Mouse (Mus musculus) intestine, embryonic 15.5 days (tissue): ENCODE results near the gene Atxn7. TPM values are rescaled to one million over a fixed set of nuclear protein-coding genes. Genes with fewer than 3 reads are reported as not detected.
"Not testable (repeated sequence)": the region's sequence is repeated elsewhere in the genome, so short reads cannot be mapped to it uniquely, and the experiment has no call there.

Experiments
- ATAC-seq: fragments of 200-750 bp; cut with Nextera tagmentation; 2 replicates; pipeline ENCODE4 v1.8.0; 2017; ENCODE audit warnings: moderate TSS enrichment, moderate library complexity
- H3K27ac ChIP-seq: fragments of 300-500 bp; sonication (generic); 2 replicates; pipeline ENCODE4 v1.5.1; 2015; ENCODE audit warnings: mild to moderate bottlenecking, inconsistent platforms
- H3K27me3 ChIP-seq: fragments of 300-500 bp; sonication (generic); replicated peaks from 2 replicates; pipeline ENCODE4 v1.6.1; 2015; ENCODE audit warnings: inconsistent platforms
- H3K36me3 ChIP-seq: fragments of 300-500 bp; sonication (generic); 2 replicates; pipeline ENCODE4 v1.6.1; 2015; ENCODE audit warnings: inconsistent platforms
- H3K4me1 ChIP-seq: fragments of 300-500 bp; sonication (generic); replicated peaks from 2 replicates; pipeline ENCODE4 v1.6.1; 2015; ENCODE audit warnings: inconsistent platforms
- H3K4me2 ChIP-seq: fragments of 300-500 bp; sonication (generic); replicated peaks from 2 replicates; pipeline ENCODE4 v1.6.1; 2015; ENCODE audit warnings: mild to moderate bottlenecking, inconsistent platforms
- H3K4me3 ChIP-seq: fragments of 300-500 bp; sonication (generic); replicated peaks from 2 replicates; pipeline ENCODE4 v1.5.1; 2015; ENCODE audit warnings: inconsistent platforms
- H3K9ac ChIP-seq: fragments of 300-500 bp; sonication (generic); 2 replicates; pipeline ENCODE4 v1.6.1; 2015; ENCODE audit warnings: inconsistent platforms
- H3K9me3 ChIP-seq: fragments of 300-500 bp; sonication (generic); 2 replicates; pipeline ENCODE4 v1.6.1; 2016; ENCODE audit warnings: inconsistent platforms
- WGBS: fragments of 180-500 bp; shearing (Covaris S2); methylation state at CpG from one replicate; pipeline ENCODE4 v1.1.7; 2015; 5-methylcytosine and 5-hydroxymethylcytosine counted together
- polyA plus RNA-seq: library from polyadenylated mRNA; unstranded; fragments of >200 nt; fragmentation: Nextera tagmentation; extraction: Ambion mirVana; gene quantifications from 2 replicates; pipeline ENCODE4 v1.2.1, GENCODE M21; 2015

Gene Atxn7
- polyA plus RNA-seq: 3.6 and 4.2 TPM in 2 replicates

DNA sequence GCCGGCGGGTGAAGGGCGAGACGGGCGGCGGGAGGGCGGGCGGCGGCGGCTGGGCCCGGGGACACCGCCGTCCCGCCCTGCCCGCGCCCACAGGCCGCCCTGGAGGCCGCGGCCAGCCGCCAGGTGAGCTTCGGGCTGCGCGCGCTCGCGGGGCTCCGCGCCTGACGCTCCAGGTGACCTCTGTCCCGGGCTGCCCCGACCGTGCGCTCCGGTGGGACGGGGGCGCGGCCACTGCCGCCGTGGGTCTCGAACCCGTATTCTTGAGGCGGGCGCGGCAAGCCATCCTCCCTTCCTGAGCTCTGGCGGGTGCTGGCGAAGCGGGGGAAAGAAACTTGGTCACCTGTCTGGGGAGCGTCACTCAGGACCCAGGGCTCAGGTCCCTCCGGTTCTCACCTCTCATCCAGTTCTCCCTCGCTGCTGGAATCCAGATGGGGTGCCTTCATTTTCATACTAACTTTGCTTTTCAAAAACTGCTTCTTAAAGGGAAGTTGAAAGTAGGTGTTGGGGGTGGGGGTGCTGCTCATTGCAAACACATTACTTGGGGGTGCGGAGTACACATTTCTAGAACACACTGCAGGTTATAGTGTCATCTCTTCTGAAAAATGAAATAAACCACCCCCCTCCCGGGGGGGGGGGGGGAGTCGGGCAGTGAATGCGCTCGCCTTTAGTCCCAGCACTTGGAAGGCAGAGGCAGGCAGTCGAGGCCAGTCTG lies at the start of gene Atxn7, which contains the start of gene Thoc7:
Gene Atxn7, plus strand, starts transcription at position 40 of the 712 bp plus-strand sequence.
Gene Thoc7, minus strand, starts transcription at position 452 of the 712 bp plus-strand sequence.
- Histone ChIP-seq H3K36me3 (no peaks in the 10 kb centered on the region), H3K27ac (peak within 1 kb of the TSS; percentile 93), H3K4me1 (peaks cover 6% of the 10 kb centered on the region; the same call in 1 of the 2 replicates), H3K9ac (peak within 1 kb of the TSS; percentile 96), H3K9me3 (no peaks in the 10 kb centered on the region), H3K4me2 (peak within 1 kb of the TSS; percentile 69), H3K27me3 (no peaks in the 10 kb centered on the region), H3K4me3 (peak within 1 kb of the TSS; percentile 92)
- peak; percentile 87 for ATAC-seq
- WGBS: 2% methylated on average over 36 of the region's 56 CpGs

DNA sequence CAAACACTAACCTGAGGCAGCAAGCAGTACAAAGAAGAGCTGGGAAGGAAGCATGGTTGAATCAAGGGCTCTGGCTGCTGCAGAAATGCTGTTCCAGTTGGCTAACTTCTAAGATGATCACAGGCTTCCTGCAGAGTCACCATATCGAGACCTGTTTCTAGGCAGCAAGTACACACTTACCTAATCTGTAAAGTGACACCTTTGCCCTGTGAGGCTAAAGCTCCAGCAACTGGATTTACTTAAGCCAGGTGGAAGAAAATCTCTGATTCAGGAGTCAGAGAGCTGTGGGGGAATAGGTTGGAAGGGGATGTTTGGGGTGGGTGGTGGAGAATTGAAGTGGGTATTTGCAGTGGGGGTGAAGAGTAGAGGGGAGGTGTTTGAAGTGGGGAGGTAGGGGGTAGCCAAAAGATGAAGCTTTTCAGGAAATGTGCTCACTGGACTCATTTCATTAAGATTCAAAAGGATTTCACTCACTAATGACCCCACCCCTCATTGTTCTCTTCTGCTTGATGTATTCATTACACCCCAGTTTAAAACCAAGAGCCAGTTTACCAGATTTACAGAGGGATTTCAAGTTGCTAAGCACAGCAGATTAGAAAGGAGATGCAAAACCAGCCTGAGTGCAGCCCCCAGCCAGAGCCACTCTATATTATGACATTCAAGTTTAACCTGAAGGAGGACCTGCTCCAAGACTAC lies 46.7 kb upstream of the Atxn7 start, which contains the start of gene Gm281:
Gene Gm281, minus strand, starts transcription at position 92 of the 696 bp plus-strand sequence.
- Histone ChIP-seq H3K4me1 (no peaks in the 10 kb centered on the region), H3K4me3 (no peak within 1 kb of the TSS), H3K27ac (no peak within 1 kb of the TSS), H3K9me3 (no peaks in the 10 kb centered on the region), H3K9ac (no peak within 1 kb of the TSS), H3K27me3 (no peaks in the 10 kb centered on the region), H3K36me3 (no peaks in the 10 kb centered on the region), H3K4me2 (no peak within 1 kb of the TSS)
- no peak for ATAC-seq
- WGBS: 54% methylated on average over 1 of the region's 1 CpGs

- no peaks in the 10 kb centered on the region for H3K27me3 ChIP-seq
These were observed 46.0 kb upstream of the Atxn7 start for GRCm38 (mm10) chr14:13915207-13915606.

DNA sequence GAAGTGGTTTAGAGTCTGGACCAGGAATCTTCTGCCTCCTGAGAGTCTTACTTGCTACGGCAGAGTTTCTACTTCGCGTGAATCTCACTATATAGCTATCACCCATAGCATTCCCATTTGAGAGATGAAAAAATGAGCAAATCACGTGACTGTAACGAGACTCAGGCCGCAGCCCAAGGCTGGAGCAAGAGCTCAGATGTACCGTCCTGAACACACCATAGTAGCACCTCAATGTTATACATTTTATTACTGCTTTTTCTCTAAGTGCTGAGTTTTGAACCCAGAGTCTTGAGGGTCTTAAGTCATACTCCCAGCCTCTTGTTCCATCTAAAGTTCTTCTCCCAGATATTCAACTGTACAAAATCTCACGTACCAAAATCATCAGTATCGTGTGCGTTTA lies 44.0 kb upstream of the Atxn7 start:
- Histone ChIP-seq H3K36me3 (no peaks in the 10 kb centered on the region), H3K4me1 (no peaks in the 10 kb centered on the region), H3K9ac (no peak overlapping the region), H3K27ac (no peak overlapping the region), H3K4me3 (no peak overlapping the region), H3K27me3 (no peaks in the 10 kb centered on the region), H3K4me2 (no peak overlapping the region), H3K9me3 (no peaks in the 10 kb centered on the region)
- WGBS: 87% methylated on average over 10 of the region's 10 CpGs
- no peak for ATAC-seq

More at GRCm38 (mm10) chr14:13915207-13915606, 46.0 kb upstream of the Atxn7 start:
- Histone ChIP-seq H3K36me3 (no peaks in the 10 kb centered on the region), H3K9me3 (no peaks in the 10 kb centered on the region), H3K4me1 (no peaks in the 10 kb centered on the region), H3K9ac (no peak overlapping the region), H3K27ac (no peak overlapping the region), H3K4me2 (no peak overlapping the region), H3K4me3 (no peak overlapping the region)
- peak; percentile 64 for ATAC-seq
- WGBS: 59% methylated on average over 4 of the region's 4 CpGs

DNA sequence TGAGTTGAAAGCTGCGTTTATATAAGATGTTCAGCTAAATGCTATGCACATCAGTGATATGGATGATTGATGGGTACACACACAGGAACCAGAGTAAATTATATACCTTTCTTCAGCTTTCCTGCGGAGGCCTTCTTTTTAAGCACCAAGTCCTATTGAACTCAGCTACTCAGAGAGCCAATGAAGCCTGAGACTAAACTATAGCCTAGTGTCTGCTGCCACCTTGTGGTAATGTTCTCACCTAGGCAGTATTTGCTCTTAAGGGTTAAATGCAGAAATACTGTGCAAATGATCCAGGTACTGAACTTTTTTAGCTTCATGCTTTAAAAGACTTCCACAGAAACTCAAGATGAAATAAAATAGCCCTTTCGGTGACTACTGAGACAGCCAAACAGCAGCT lies 43.6 kb upstream of the Atxn7 start:
- no peak overlapping the region for H3K9ac ChIP-seq
- 37% methylated on average over 3 of the region's 3 CpGs for WGBS
- H3K9me3 ChIP-seq: no peaks in the 10 kb centered on the region
- no peaks in the 10 kb centered on the region for H3K36me3 ChIP-seq
- no peaks in the 10 kb centered on the region for H3K27me3 ChIP-seq
- H3K27ac ChIP-seq: no peak overlapping the region
- H3K4me1 ChIP-seq: no peaks in the 10 kb centered on the region
- H3K4me2 ChIP-seq: no peak overlapping the region
- H3K4me3 ChIP-seq: no peak overlapping the region
- ATAC-seq: peak; percentile 65

GRCm38 (mm10) chr14:13933290-13934051 lies 27.8 kb upstream of the Atxn7 start:
- H3K9ac ChIP-seq: peak overlapping the region; percentile 32
- H3K4me3 ChIP-seq: peak overlapping the region; percentile 27
- WGBS: 36% methylated on average over 31 of the region's 31 CpGs
- H3K36me3 ChIP-seq: no peaks in the 10 kb centered on the region
- no peak overlapping the region for H3K27ac ChIP-seq
- ATAC-seq: peak; percentile 65
- no peaks in the 10 kb centered on the region for H3K27me3 ChIP-seq
- H3K4me1 ChIP-seq: no peaks in the 10 kb centered on the region; the same call in 1 of the 2 replicates
- H3K4me2 ChIP-seq: peak overlapping the region; percentile 72
- no peaks in the 10 kb centered on the region for H3K9me3 ChIP-seq

DNA sequence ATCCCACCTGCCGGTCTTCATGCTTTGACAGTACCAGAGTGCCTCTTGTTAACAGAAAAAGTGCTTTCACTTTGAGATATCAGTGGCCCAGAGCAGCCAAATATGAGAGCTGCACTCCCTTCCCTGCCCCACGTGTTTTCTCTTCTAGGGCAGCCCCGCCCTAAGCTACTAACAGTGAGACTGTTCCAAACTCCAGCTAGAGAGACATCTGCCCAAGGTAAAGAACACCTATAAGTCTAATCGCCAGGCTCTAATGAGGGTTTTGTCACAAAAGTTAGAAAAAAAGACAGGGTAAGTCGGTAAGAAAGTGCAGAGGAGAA lies 27.2 kb upstream of the Atxn7 start:
- H3K27ac ChIP-seq: no peak overlapping the region
- peak overlapping the region; percentile 72 for H3K4me2 ChIP-seq
- ATAC-seq: peak; percentile 36; the same call in 1 of the 2 replicates
- no peaks in the 10 kb centered on the region for H3K36me3 ChIP-seq
- no peaks in the 10 kb centered on the region for H3K27me3 ChIP-seq
- 41% methylated on average over 5 of the region's 5 CpGs for WGBS
- peak overlapping the region; percentile 27; the same call in 1 of the 2 replicates for H3K4me3 ChIP-seq
- H3K4me1 ChIP-seq: no peaks in the 10 kb centered on the region; the same call in 1 of the 2 replicates
- H3K9ac ChIP-seq: no peak overlapping the region
- H3K9me3 ChIP-seq: no peaks in the 10 kb centered on the region

DNA sequence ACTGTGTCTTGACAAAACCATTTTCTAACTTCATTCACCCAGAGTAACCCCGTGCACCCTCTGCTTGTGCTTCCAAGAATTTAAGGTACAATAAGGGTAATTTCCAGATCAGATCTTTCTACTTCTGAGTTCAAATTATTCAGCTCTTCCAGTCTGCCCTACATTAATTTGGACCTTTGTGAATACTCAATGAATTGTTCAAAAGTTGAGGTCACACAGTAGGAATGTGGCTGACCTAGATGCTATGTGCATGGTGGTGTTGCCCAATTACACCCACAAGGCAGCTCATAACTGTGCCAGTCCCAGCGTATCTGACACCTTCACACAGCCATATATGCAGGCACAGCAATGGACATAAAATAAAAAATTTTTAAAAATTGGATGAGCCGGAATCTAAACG lies 16.6 kb upstream of the Atxn7 start:
- 97% methylated on average over 4 of the region's 4 CpGs for WGBS
- no peak for ATAC-seq
- Histone ChIP-seq H3K4me2 (no peak overlapping the region), H3K27me3 (no peaks in the 10 kb centered on the region), H3K36me3 (peaks cover 3% of the 10 kb centered on the region; the same call in 1 of the 2 replicates), H3K4me3 (no peak overlapping the region), H3K4me1 (no peaks in the 10 kb centered on the region), H3K27ac (no peak overlapping the region), H3K9ac (no peak overlapping the region), H3K9me3 (no peaks in the 10 kb centered on the region)

GRCm38 (mm10) chr14:13948345-13948744 lies 12.9 kb upstream of the Atxn7 start:
- Histone ChIP-seq H3K9me3 (no peaks in the 10 kb centered on the region), H3K4me3 (no peak overlapping the region), H3K27ac (no peak overlapping the region), H3K4me1 (no peaks in the 10 kb centered on the region), H3K4me2 (no peak overlapping the region), H3K9ac (no peak overlapping the region), H3K27me3 (no peaks in the 10 kb centered on the region), H3K36me3 (peaks cover 8% of the 10 kb centered on the region; the same call in 1 of the 2 replicates)
- no peak for ATAC-seq
- 94% methylated on average over 7 of the region's 7 CpGs for WGBS

DNA sequence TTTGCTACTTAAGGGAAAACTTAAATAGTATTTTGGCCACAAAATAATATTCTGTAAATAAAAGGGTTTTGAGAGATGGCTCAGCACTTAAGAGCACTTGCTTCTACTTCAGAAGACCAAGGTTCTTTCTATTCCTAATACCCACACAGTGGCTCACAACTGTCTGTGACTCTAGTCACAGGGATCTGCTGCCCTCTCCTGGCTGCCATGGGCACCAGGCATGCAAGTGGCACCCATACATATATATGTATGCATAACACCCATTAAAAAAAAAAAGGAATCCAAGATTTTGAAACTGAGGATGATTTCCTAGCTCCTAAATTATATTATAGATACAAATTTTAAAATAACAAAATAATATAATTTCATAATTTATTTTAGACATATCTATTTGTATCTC lies 10.8 kb upstream of the Atxn7 start:
- Histone ChIP-seq H3K27ac (no peak overlapping the region), H3K9me3 (no peaks in the 10 kb centered on the region), H3K4me1 (no peaks in the 10 kb centered on the region), H3K4me2 (no peak overlapping the region), H3K4me3 (no peak overlapping the region), H3K9ac (no peak overlapping the region), H3K36me3 (peaks cover 11% of the 10 kb centered on the region), H3K27me3 (no peaks in the 10 kb centered on the region)
- ATAC-seq: no peak

- not testable (repeated sequence) for H3K27me3 ChIP-seq, H3K4me2 ChIP-seq, H3K4me3 ChIP-seq, H3K27ac ChIP-seq, H3K9ac ChIP-seq, H3K4me1 ChIP-seq, H3K9me3 ChIP-seq, ATAC-seq
- H3K36me3 ChIP-seq: peaks cover 11% of the 10 kb centered on the region
- 95% methylated on average over 3 of the region's 3 CpGs for WGBS
These were observed 9.1 kb upstream of the Atxn7 start for GRCm38 (mm10) chr14:13952151-13952550.

GRCm38 (mm10) chr14:13960079-13960478 lies 1.2 kb upstream of the Atxn7 start:
- Histone ChIP-seq H3K9me3 (no peaks in the 10 kb centered on the region), H3K27me3 (no peaks in the 10 kb centered on the region), H3K27ac (peak overlapping the region; percentile 93; the same call in 1 of the 2 replicates), H3K36me3 (peaks cover 2% of the 10 kb centered on the region; the same call in 1 of the 2 replicates), H3K4me3 (peak overlapping the region; percentile 92), H3K4me2 (peak overlapping the region; percentile 60), H3K4me1 (0 out of 2 replicates have a peak, but pooled peaks cover 6% of the 10 kb centered on the region), H3K9ac (peak overlapping the region; percentile 96)
- WGBS: under 1% methylated on average over 9 of the region's 9 CpGs
- peak; percentile 30 for ATAC-seq
